Mouse (Mus musculus) kidney, postnatal 10 days (tissue): ENCODE data around the gene Ccdc160.

Experiments
- DNase-seq: peaks from one replicate; pipeline ENCODE4 v3.0.0; 2021; ENCODE audit warnings: mixed read lengths

The Ccdc160 gene

DNA sequence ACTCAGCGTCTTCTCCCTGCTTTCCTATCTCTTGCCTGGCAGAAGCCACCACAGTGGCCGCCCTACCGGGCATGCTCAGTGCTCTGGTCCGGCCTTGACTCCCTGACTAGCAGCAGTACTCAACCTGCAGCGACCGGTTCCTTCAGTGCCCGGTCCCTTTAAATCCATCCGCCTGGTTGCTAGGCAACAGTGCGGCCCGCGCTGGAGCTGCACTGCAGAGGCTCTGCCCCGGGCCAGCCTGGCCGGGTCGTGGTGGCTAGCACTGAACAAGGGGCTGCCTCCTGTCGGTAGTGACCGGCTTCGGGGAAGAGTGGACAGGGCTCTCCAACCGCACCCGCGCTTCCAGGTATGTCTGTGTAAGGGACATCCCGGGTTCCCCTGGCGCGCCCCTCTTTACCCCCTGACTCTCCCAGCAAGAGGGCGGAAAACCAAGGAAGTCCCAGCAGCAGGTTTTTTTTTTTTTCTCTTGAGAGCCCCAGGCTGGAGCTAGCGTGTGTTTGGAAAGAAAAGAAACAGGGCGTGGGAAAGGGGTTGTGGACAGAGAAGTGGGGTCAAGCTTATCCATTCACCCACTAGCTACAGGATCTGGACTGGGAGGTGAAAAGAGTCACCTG lies at the start of gene Ccdc160:
Gene Ccdc160, plus strand, starts transcription at position 221 of the 614 bp plus-strand sequence.
- DNase-seq: peak; percentile 91

GRCm38 (mm10) chrX:52743781-52744180 lies 47.2 kb upstream of the Ccdc160 start:
- no peak for DNase-seq

GRCm38 (mm10) chrX:52744201-52745051 lies 46.6 kb upstream of the Ccdc160 start:
- DNase-seq: peak; percentile 20

DNA sequence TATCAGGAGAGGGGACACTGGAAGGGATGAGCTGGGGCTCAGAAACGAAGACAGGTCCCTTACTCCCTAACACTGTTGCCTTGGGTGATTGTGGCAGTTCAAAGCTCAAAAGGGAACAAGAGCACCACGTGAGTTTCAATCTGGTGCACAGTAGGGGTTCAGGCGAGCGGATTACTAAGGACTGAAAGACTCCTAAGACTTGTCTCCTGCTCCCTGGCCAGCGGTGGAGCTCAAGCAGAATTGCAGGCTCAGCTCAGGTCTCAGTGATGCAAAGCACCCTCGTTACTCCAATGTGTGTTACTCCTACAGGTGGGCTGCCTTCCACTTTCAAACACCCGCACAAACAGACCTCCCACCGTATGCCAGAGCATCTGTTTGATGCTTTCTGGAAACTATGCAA lies 45.5 kb upstream of the Ccdc160 start:
- no peak for DNase-seq

DNA sequence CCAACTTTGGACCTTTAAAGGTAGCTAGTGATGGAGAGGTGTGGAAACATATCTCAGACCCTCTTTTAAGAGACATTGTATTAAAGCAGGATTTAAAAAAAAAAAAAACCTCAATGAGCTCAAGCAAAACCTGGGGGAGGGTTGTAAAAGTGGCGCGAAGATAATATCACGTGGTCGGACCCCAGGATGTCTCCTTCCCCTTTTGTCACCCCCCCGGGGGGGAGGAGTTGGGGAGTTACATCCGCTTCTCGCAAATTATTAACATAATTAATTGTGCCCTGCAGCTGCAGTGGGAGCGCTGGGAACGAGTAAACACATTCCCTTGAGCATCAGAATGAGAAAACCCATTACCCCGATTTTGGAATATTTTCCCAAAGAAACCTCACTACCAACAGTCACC lies 45.1 kb upstream of the Ccdc160 start:
- peak; percentile 22 for DNase-seq

DNA sequence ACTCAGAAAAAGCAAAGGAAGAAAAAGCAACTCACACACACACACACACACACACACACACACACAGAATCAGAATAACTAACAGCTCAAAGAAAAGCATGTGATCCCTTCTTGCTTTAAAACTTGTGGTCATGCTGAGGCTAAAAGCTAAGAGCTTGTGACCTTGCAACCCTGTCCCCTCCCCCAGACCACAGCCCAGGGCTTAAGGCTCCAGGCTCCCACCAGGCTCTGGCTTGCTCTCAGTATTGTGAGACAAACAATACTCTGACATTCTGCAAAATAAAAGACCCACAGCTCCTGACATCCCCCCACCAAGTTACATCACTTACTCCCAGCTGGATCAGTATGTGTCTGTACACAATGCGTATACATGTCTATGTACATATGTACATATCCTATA lies 44.2 kb upstream of the Ccdc160 start:
- peak; percentile 30 for DNase-seq

- no peak for DNase-seq
These were observed 37.4 kb upstream of the Ccdc160 start for GRCm38 (mm10) chrX:52753491-52754085.

DNA sequence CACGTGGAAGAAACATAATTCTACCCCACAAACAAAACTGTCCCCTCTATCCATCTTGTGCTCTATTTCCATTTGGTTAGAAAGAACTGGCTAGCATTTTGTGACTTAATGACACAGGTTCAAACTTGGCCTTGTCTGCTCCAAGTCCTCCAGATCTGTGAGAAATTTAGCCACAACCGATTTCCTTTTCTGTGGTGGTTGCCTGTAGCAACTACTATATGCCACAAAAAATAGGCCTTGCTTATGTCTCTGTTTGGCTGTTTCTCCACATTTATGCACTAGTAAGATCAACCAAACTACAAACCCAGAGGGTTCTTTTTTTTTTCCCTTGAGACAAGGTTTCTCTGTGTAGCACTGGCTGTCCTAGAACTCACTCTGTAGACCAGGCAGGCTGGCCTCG lies 33.8 kb upstream of the Ccdc160 start:
- DNase-seq: no peak

GRCm38 (mm10) chrX:52759232-52759631 lies 31.8 kb upstream of the Ccdc160 start:
- no peak for DNase-seq

- DNase-seq: no peak
These were observed 30.6 kb upstream of the Ccdc160 start for GRCm38 (mm10) chrX:52760191-52760945.

DNA sequence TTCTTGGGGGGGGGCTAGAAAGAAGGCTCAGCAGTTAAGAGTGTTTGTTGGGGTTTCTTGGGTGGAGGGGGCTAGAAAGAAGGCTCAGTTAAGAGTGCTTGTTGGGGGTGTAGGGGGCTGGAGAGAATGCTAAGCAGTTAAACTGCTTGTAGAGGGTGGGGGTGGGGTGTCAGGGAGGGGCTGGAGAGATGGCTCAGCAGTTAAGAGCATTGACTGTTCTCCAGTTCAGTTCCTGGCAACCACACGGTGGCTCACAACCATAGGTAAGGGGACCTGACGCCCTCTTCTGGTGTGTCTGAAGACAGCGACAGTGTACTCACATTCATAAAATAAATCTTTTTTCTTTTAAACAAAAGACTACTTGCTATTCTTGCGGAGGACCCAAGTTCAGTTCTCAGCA lies 28.8 kb upstream of the Ccdc160 start:
- no peak for DNase-seq

DNA sequence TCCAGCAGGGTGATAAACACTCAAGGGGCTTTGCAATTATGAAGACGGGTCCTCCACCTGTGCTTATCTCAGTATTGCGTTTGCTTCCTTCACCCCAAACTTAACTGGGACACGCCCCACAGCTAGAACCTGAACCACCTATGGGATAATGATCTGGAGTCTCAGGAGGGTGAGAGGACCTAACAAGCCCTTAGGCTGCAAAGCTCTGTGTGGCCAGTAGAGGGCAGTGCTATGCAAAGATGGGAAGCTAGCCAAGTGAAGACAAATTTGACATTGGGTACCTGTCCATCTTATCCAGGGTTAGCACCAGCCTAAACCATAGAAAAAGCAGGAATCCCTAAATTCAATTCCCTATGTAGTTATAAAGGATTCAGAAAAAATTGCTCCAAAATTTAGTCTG lies 15.0 kb upstream of the Ccdc160 start:
- peak; percentile 37 for DNase-seq

DNA sequence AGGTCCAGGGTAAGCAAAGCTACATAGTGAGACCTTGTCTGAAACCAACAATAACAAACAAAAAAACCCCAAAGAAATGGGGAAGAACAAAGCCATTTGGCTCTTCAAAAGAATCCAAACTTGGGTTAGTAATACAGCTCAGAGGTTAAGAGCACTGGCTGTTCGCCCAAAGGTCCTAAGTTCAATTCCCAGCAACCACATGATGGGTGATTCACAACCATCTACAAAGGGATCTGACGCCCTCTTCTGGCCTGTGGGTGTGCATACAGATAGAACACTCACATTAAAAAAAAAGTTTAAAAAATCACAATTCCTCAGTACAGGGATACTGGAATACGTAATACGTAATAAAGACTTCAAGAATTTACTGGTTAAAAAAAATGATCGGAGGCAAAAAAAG lies 13.3 kb upstream of the Ccdc160 start:
- peak; percentile 28 for DNase-seq

- no peak for DNase-seq
These were observed 7.1 kb upstream of the Ccdc160 start for GRCm38 (mm10) chrX:52783898-52784297.

DNA sequence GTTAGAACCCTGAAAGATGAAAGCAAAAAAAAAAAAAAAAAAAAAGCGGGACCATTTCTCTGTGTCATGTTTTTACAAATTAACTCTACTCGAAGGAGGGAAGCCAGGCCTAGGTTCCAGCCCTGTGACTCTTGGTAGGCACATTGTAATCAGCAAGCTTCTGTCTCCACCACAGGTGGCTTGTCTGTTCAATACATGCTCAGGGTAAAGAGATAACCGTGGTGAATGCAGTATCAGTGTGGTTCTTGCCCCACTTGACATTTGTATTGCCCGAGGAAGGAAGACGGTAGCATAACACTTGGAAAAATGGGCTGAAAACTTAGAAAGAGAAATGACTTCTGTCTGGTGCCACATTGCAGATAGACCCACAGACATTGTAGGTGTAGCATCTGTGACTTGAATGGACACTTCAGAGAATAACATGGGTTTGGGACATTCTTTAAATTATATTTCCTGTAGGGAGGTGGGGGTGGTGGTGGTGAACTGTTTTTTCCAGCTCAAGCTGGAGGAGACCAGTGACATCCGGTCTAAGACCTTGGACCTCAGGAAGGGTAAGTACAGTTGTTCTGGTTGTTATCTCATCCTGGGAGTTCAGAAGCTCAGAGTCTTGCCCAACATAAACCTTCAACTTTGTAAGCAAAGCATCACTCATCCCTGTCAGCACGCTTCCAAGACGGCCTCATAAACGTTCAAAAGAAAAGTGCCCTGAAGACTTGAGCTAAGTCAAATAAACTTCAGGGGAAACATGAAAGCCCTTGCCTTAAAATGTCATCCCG lies 1.1 kb downstream of the Ccdc160 start:
- DNase-seq: peak; percentile 26

DNA sequence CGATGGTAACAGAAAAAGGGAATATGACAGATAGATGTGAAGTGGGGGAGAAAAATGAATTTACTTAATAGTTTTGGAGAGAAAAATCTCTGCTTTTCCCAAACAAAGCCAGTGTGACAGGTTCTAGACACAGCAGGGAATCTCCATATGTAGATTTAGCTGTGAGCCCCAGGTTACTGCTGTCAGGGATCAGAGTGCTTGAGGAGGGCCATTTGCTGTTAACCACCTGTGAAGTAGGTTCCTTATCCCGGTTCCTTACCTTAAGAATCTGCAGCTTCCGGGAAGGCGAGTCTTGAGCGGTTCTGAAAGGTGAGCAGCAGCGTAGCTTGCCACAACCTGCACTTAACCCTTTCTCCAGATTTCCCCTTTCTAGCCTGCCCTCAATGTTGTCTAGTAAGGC lies 1.9 kb downstream of the Ccdc160 start:
- DNase-seq: no peak

DNA sequence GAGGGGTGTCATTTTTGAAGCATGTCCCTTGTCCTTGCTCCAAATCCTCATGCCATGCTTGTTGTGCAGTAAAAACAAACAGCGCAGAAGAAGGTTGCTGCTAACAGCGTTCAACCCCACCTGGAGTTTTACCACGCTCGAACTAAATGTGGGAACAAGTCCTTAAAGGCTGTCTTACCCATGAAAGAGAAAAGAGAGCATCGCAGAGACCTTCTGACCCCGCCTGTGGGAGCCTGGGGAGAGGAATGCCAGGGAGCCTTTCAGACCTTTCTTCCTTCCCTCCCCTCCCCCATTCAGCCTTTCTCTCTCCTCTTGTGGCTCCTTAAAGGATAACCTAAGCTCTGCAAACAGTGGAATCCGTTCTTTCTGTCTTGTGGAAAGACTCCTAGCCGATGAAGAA lies 4.8 kb downstream of the Ccdc160 start:
- no peak for DNase-seq

DNA sequence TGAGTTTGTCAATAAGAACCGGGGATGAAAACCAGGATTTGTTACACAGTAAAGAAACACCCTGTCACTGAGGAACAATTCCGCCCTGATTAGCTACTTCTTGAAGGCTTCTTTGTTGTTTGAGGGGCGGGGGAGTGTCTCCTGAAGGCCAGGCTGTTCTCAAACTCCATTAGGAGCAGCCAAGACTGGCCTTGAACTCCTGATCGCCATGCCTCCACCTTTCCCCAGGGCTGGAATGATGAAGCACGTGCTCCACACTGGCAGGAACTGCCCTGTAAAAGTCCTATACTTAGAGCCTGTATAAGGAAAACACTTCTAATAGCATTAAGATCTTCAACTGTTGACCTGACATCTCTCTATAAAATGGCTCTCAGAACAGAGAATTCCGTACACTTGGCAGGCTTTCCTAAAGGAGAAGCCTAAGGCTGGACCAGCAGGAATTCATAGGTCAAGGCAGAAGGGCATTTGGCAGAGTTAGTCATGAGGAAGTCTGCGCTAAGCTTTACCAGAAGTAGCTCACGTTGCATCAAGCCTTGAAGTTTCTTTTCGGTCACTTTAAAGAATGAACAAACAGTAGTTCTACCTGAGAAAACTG lies 6.1 kb downstream of the Ccdc160 start:
- DNase-seq: peak; percentile 10

- no peak for DNase-seq
These were observed 7.3 kb downstream of the Ccdc160 start for GRCm38 (mm10) chrX:52798255-52798654.

DNA sequence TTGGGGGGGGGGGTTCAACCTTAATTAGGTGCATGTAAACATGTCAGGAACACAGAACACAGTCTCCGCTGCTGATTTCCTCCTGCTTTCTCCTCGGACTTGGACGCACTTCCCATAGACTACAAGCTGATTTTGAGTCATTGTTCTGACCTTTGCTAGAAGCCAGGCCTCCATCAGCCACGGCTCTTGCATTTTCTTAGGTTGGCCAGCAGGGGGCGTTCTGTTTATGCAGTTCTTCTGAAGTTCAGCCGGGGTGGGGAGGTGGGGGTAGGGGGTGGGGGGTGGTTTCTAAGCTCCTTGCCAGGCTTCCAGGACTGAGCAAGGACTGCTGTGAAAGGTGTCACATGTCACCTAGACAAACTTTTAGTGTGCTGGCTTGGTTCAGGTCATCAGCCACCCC lies 8.6 kb downstream of the Ccdc160 start:
- DNase-seq: no peak

DNA sequence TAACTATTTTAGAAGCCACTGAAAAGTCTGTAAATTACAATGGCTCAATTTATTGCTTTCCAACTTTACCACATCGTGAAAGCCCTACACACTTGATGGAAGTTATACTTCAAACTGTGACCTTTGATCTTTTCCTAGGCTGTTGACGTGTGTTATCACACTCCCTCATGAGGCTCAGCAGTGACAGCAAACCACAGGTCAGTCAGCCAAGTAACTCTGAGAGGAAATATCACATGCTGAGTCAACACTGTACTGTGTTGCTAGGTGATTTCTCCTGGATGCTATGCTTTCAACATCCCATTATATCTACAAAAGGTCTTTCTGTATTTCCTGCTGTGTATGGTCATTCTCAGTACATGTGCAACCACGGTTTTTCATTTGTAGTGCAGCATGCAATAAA lies 28.3 kb downstream of the Ccdc160 start:
- no peak for DNase-seq
